ENCODE assay signal across 8 mouse cellular contexts in genomic region chr15:103307125-103307524, GRCm38 (mm10). TPM values are rescaled to one million over a fixed set of nuclear protein-coding genes. Genes with fewer than 3 reads are reported as not detected.
DNase-seq lines count a peak whose midpoint lies in the region; ATAC-seq lines count a peak whose summit lies in the region.

No protein-coding gene starts in this region.

- H3K27me3 ChIP-seq in intestine, embryonic 14.5 days (replicated peaks; ENCODE audit: control insufficient read depth, insufficient read depth, low read length), result no peaks in the 10 kb centered on the region

- no peak for ATAC-seq in intestine, embryonic 14.5 days (replicated peaks; ENCODE audit: low FRiP score, low TSS enrichment, low read depth)
- peak; percentile 59 for ATAC-seq in megakaryocyte progenitor cell, adult 5-6 weeks (replicated peaks; ENCODE audit: poor library complexity)

- WGBS in intestine, embryonic 14.5 days, result 2% methylated on average over 7 of the region's 7 CpGs

- H3K36me3 ChIP-seq in intestine, embryonic 14.5 days (ENCODE audit: control insufficient read depth, insufficient read depth, low read length), result no peaks in the 10 kb centered on the region

- H3K9me3 ChIP-seq in intestine, embryonic 14.5 days (ENCODE audit: control insufficient read depth, low read length), result no peaks in the 10 kb centered on the region

- H3K4me3 ChIP-seq in intestine, embryonic 14.5 days (ENCODE audit: low read depth, low read length), result no peak overlapping the region

- intact Hi-C loops in left cerebral cortex, postnatal 10 days (cut with DNase I), result loop anchor here (2.0 kb wide), 2 partner anchors 22 to 60 kb away; no protein-coding TSS in a partner anchor

- H3K27ac ChIP-seq in intestine, embryonic 14.5 days (ENCODE audit: low read depth), result no peak overlapping the region

- H3K4me1 ChIP-seq in intestine, embryonic 14.5 days (replicated peaks; ENCODE audit: control insufficient read depth, insufficient read depth, low read length), result peaks cover 42% of the 10 kb centered on the region

- DNase-seq in adipocyte (ENCODE audit: low spot score), result peak; percentile 99
- DNase-seq in embryo, embryonic 10 days (ENCODE audit: low spot score), result peak; percentile 97
- peak; percentile 75 for DNase-seq in gastrocnemius, postnatal 25 days
- DNase-seq in intestine, embryonic 14.5 days (ENCODE audit: low spot score), result peak; percentile 99
- DNase-seq in left cerebral cortex, postnatal 10 days (ENCODE audit: extremely low spot score in 1 of 2, low spot score in 2 of 2), result peak; percentile 90 to 91
- peak; percentile 92 to 95 for DNase-seq in right cerebral cortex, postnatal 10 days (ENCODE audit: low spot score in 2 of 2)
- DNase-seq in urinary bladder, postnatal 14 days (ENCODE audit: low spot score), result peak; percentile 93

- no peak overlapping the region for H3K9ac ChIP-seq in intestine, embryonic 14.5 days (ENCODE audit: low read length)

- H3K4me2 ChIP-seq in intestine, embryonic 14.5 days (ENCODE audit: low read length), result no peak overlapping the region; the same call in 1 of the 2 replicates

RNA-seq across cellular contexts. Expression of gene Gpr84, which starts 3.3 kb away (rescaled TPM):
- total RNA-seq in gastrocnemius, postnatal 25 days (2021), result not detected
- 0.11 and 0.34 TPM in 2 replicates for polyA plus RNA-seq in intestine, embryonic 14.5 days (2014; fragmentation: Nextera tagmentation; extraction: Ambion mirVana)
- under 1 TPM; 0.67 to 0.97 TPM for total RNA-seq in left cerebral cortex, postnatal 10 days (2021)
- total RNA-seq in megakaryocyte progenitor cell, adult 5-6 weeks (2015), result 1.8 and 3.4 TPM in 2 replicates
- total RNA-seq in megakaryocyte progenitor cell, adult 5-6 weeks (2017), result 1.8 and 2.3 TPM in 2 replicates

RNA-seq across cellular contexts. Expression of gene Zfp385a, which starts 32.8 kb away (rescaled TPM):
- 10 to 100 TPM; 17.0 to 77.5 TPM for total RNA-seq in gastrocnemius, postnatal 25 days (2021)
- polyA plus RNA-seq in intestine, embryonic 14.5 days (2014; fragmentation: Nextera tagmentation; extraction: Ambion mirVana), result 7.2 and 7.5 TPM in 2 replicates
- 10 to 100 TPM; 47.5 to 51.2 TPM for total RNA-seq in left cerebral cortex, postnatal 10 days (2021)
- total RNA-seq in megakaryocyte progenitor cell, adult 5-6 weeks (2015), result 11.5 and 12.4 TPM in 2 replicates
- total RNA-seq in megakaryocyte progenitor cell, adult 5-6 weeks (2017), result 2.0 and 3.2 TPM in 2 replicates

RNA-seq across cellular contexts. Expression of gene Copz1, which starts 34.6 kb away (rescaled TPM):
- 10 to 100 TPM; 31.4 to 32.3 TPM for total RNA-seq in gastrocnemius, postnatal 25 days (2021)
- polyA plus RNA-seq in intestine, embryonic 14.5 days (2014; fragmentation: Nextera tagmentation; extraction: Ambion mirVana), result 266 and 283 TPM in 2 replicates
- 100 to 1,000 TPM; 111 TPM for total RNA-seq in left cerebral cortex, postnatal 10 days (2021)
- total RNA-seq in megakaryocyte progenitor cell, adult 5-6 weeks (2015), result 245 and 256 TPM in 2 replicates
- total RNA-seq in megakaryocyte progenitor cell, adult 5-6 weeks (2017), result 75.9 and 91.4 TPM in 2 replicates

RNA-seq across cellular contexts. Expression of gene Nfe2, which starts 48.9 kb away (rescaled TPM):
- not detected for total RNA-seq in gastrocnemius, postnatal 25 days (2021)
- 1.8 and 1.9 TPM in 2 replicates for polyA plus RNA-seq in intestine, embryonic 14.5 days (2014; fragmentation: Nextera tagmentation; extraction: Ambion mirVana)
- not detected for total RNA-seq in left cerebral cortex, postnatal 10 days (2021)
- 115 and 140 TPM in 2 replicates for total RNA-seq in megakaryocyte progenitor cell, adult 5-6 weeks (2015)
- 126 and 148 TPM in 2 replicates for total RNA-seq in megakaryocyte progenitor cell, adult 5-6 weeks (2017)

RNA-seq across cellular contexts. Expression of gene Itga5, which starts 59.4 kb away (rescaled TPM):
- 10 to 100 TPM in 1 of 2 experiments, 1 to 10 TPM in 1; 9.5 to 15.2 TPM for total RNA-seq in gastrocnemius, postnatal 25 days (2021)
- 64.9 and 69.4 TPM in 2 replicates for polyA plus RNA-seq in intestine, embryonic 14.5 days (2014; fragmentation: Nextera tagmentation; extraction: Ambion mirVana)
- total RNA-seq in left cerebral cortex, postnatal 10 days (2021), result 1 to 10 TPM; 6.0 to 6.6 TPM
- total RNA-seq in megakaryocyte progenitor cell, adult 5-6 weeks (2015), result 16.4 and 17.3 TPM in 2 replicates
- 8.4 and 10.5 TPM in 2 replicates for total RNA-seq in megakaryocyte progenitor cell, adult 5-6 weeks (2017)
